13 mouse cellular contexts compared by ENCODE assay signal in genomic region chr8:87928857-87929256, GRCm38 (mm10). TPM values are rescaled to one million over a fixed set of nuclear protein-coding genes. Genes with fewer than 3 reads are reported as not detected.
DNase-seq lines count a peak whose midpoint lies in the region; ATAC-seq lines count a peak whose summit lies in the region.
"Had no signal": no experiment of that assay in that cellular context is flagged by ENCODE, and none has a peak within 500 bp of the region (broad histone marks: within the 10 kb centered on the region; RNA-seq: fewer than 3 reads in every experiment).

No protein-coding gene starts in this region.

- no peak overlapping the region for H3K4me2 ChIP-seq in heart, embryonic 16.5 days (ENCODE audit: low read depth, low read length)
- H3K4me2 ChIP-seq in heart, embryonic 11.5 days, result no peak overlapping the region
- no peak overlapping the region for H3K4me2 ChIP-seq in embryonic facial prominence, embryonic 14.5 days (ENCODE audit: low read depth, low read length)
- no peak overlapping the region for H3K4me2 ChIP-seq in forebrain, embryonic 13.5 days
- H3K4me2 ChIP-seq: hindbrain, embryonic 15.5 days had no signal

- no peak for DNase-seq in embryonic facial prominence, embryonic 14.5 days (ENCODE audit: low spot score)
- DNase-seq in kidney, postnatal 36 days, result peak; percentile 50 to 73
- DNase-seq in left cerebral cortex, postnatal 4 days, result no peak
- DNase-seq: adrenal gland, postnatal 14 days; cerebellum, adult 11-12 months had no signal

- WGBS in heart, embryonic 16.5 days, result 45% methylated on average over 2 of the region's 2 CpGs
- 43% methylated on average over 2 of the region's 2 CpGs for WGBS in heart, embryonic 11.5 days (ENCODE audit: insufficient replicate concordance)
- WGBS in embryonic facial prominence, embryonic 14.5 days, result 20% methylated on average over 2 of the region's 2 CpGs
- WGBS in forebrain, embryonic 13.5 days, result 32% methylated on average over 2 of the region's 2 CpGs

- H3K27ac ChIP-seq in heart, embryonic 16.5 days (ENCODE audit: low read length), result peak overlapping the region; percentile 44; the same call in 1 of the 2 replicates
- no peak overlapping the region for H3K27ac ChIP-seq in heart, embryonic 11.5 days (ENCODE audit: low read depth, low read length)
- H3K27ac ChIP-seq in brown adipose tissue, adult 24 weeks (replicated peaks; ENCODE audit: low read depth, low read length), result peak overlapping the region; percentile 93
- H3K27ac ChIP-seq in embryonic facial prominence, embryonic 14.5 days (replicated peaks; ENCODE audit: low read depth, low read length), result 0 out of 2 replicates have a peak overlapping the region, but pooled peaks have one; percentile 2
- no peak overlapping the region for H3K27ac ChIP-seq in forebrain, embryonic 13.5 days
- H3K27ac ChIP-seq: hindbrain, embryonic 15.5 days; liver, embryonic 14.5 days had no signal

- H3K4me1 ChIP-seq in heart, embryonic 16.5 days (ENCODE audit: control insufficient read depth, insufficient read depth, low read length), result peaks cover 7% of the 10 kb centered on the region; the same call in 1 of the 2 replicates
- H3K4me1 ChIP-seq in heart, embryonic 11.5 days (ENCODE audit: control insufficient read depth, insufficient read depth, low read length), result peaks cover 17% of the 10 kb centered on the region; the same call in 1 of the 2 replicates
- peaks cover 55% of the 10 kb centered on the region for H3K4me1 ChIP-seq in brown adipose tissue, adult 24 weeks (ENCODE audit: control insufficient read depth, insufficient read depth, insufficient read length, low read length)
- H3K4me1 ChIP-seq in embryonic facial prominence, embryonic 14.5 days (ENCODE audit: control insufficient read depth, insufficient read depth, low read length), result peaks cover 48% of the 10 kb centered on the region
- H3K4me1 ChIP-seq in forebrain, embryonic 13.5 days, result peaks cover 57% of the 10 kb centered on the region

- no peaks in the 10 kb centered on the region for H3K9me3 ChIP-seq in heart, embryonic 16.5 days (replicated peaks; ENCODE audit: control insufficient read depth, low read length)
- no peaks in the 10 kb centered on the region for H3K9me3 ChIP-seq in heart, embryonic 11.5 days (replicated peaks; ENCODE audit: control insufficient read depth, low read length)
- no peaks in the 10 kb centered on the region for H3K9me3 ChIP-seq in embryonic facial prominence, embryonic 14.5 days (ENCODE audit: control insufficient read depth, low read length)
- no peaks in the 10 kb centered on the region for H3K9me3 ChIP-seq in forebrain, embryonic 13.5 days (replicated peaks)
- H3K9me3 ChIP-seq: hindbrain, embryonic 15.5 days had no signal

- intact Hi-C loops in left cerebral cortex, postnatal 4 days (cut with DNase I), result no loop called here

- no peaks in the 10 kb centered on the region for H3K27me3 ChIP-seq in heart, embryonic 16.5 days (ENCODE audit: control insufficient read depth, insufficient read depth, low read length)
- H3K27me3 ChIP-seq in heart, embryonic 11.5 days (ENCODE audit: control insufficient read depth, insufficient read depth, low read length), result no peaks in the 10 kb centered on the region
- H3K27me3 ChIP-seq in embryonic facial prominence, embryonic 14.5 days (replicated peaks; ENCODE audit: control insufficient read depth, insufficient read depth, low read length), result no peaks in the 10 kb centered on the region
- no peaks in the 10 kb centered on the region for H3K27me3 ChIP-seq in forebrain, embryonic 13.5 days
- H3K27me3 ChIP-seq: hindbrain, embryonic 15.5 days had no signal

- ATAC-seq in heart, embryonic 16.5 days (replicated peaks; ENCODE audit: extremely low read depth, insufficient read depth, low FRiP score), result peak; percentile 49; the same call in 1 of the 2 replicates
- no peak for ATAC-seq in heart, embryonic 11.5 days (replicated peaks; ENCODE audit: insufficient number of reproducible peaks, low FRiP score, low TSS enrichment)
- ATAC-seq in embryonic facial prominence, embryonic 14.5 days (ENCODE audit: low read depth), result no peak
- ATAC-seq in megakaryocyte, adult 5-6 weeks (ENCODE audit: poor library complexity, severe bottlenecking), result no peak
- ATAC-seq in forebrain, embryonic 13.5 days, result no peak
- ATAC-seq: Patski had no signal

- no peaks in the 10 kb centered on the region for H3K36me3 ChIP-seq in heart, embryonic 16.5 days (ENCODE audit: control insufficient read depth, insufficient read depth)
- H3K36me3 ChIP-seq in heart, embryonic 11.5 days (ENCODE audit: control insufficient read depth, insufficient read depth, low read length), result no peaks in the 10 kb centered on the region
- no peaks in the 10 kb centered on the region for H3K36me3 ChIP-seq in embryonic facial prominence, embryonic 14.5 days (ENCODE audit: control insufficient read depth, insufficient read depth, low read length)
- H3K36me3 ChIP-seq in forebrain, embryonic 13.5 days (ENCODE audit: poor library complexity, severe bottlenecking), result no peaks in the 10 kb centered on the region
- H3K36me3 ChIP-seq: hindbrain, embryonic 15.5 days had no signal

- H3K4me3 ChIP-seq in heart, embryonic 16.5 days (ENCODE audit: low read length), result no peak overlapping the region
- no peak overlapping the region for H3K4me3 ChIP-seq in heart, embryonic 11.5 days (ENCODE audit: low read depth, low read length)
- H3K4me3 ChIP-seq in brown adipose tissue, adult 24 weeks (ENCODE audit: insufficient read depth, low read depth, low read length), result no peak overlapping the region
- H3K4me3 ChIP-seq in embryonic facial prominence, embryonic 14.5 days (ENCODE audit: low read depth, low read length), result no peak overlapping the region
- no peak overlapping the region for H3K4me3 ChIP-seq in forebrain, embryonic 13.5 days
- H3K4me3 ChIP-seq: hindbrain, embryonic 15.5 days had no signal

- no peak overlapping the region for H3K9ac ChIP-seq in heart, embryonic 16.5 days (ENCODE audit: low read length)
- H3K9ac ChIP-seq in heart, embryonic 11.5 days (ENCODE audit: low read depth, low read length), result no peak overlapping the region
- no peak overlapping the region for H3K9ac ChIP-seq in embryonic facial prominence, embryonic 14.5 days (ENCODE audit: low read depth, low read length)
- H3K9ac ChIP-seq in forebrain, embryonic 13.5 days, result no peak overlapping the region
- H3K9ac ChIP-seq: hindbrain, embryonic 15.5 days; liver, embryonic 14.5 days had no signal

RNA-seq across cellular contexts. Expression of gene Zfp423, which starts 30.5 kb away (rescaled TPM):
- 3.1 and 3.7 TPM in 2 replicates for polyA plus RNA-seq in heart, embryonic 16.5 days (2015; fragmentation: Nextera tagmentation; extraction: Ambion mirVana)
- 8.2 and 8.9 TPM in 2 replicates for polyA plus RNA-seq in heart, embryonic 11.5 days (2014; fragmentation: Nextera tagmentation; extraction: Ambion mirVana)
- 10.1 and 14.0 TPM in 2 replicates for polyA plus RNA-seq in brown adipose tissue, adult 24 weeks (2012; ENCODE audit: insufficient read depth, insufficient read length, missing spikeins)
- polyA plus RNA-seq in embryonic facial prominence, embryonic 14.5 days (2014; fragmentation: Nextera tagmentation; extraction: Ambion mirVana), result 23.1 and 24.8 TPM in 2 replicates
- total RNA-seq in megakaryocyte, adult 5-6 weeks (2015), result 0.18 TPM in 1 of 2 replicates, not detected in the other
- not detected in 2 replicates for total RNA-seq in megakaryocyte, adult 5-6 weeks (2017)
- 21.5 and 23.2 TPM in 2 replicates for polyA plus RNA-seq in forebrain, embryonic 13.5 days (2015; fragmentation: Nextera tagmentation; extraction: Ambion mirVana)
- 10 to 100 TPM; 28.3 to 34.8 TPM for total RNA-seq in left cerebral cortex, postnatal 4 days (2021)

Comparison
In these comparisons a context has a peak if more than half of its experiments do, and no peak if none do; other contexts are left out.
1. H3K27ac ChIP-seq: peak in heart, embryonic 16.5 days (single experiment), brown adipose tissue, adult 24 weeks (single experiment) and embryonic facial prominence, embryonic 14.5 days (single experiment); none in heart, embryonic 11.5 days (single experiment) and forebrain, embryonic 13.5 days (single experiment).
2. DNase-seq: peak in kidney, postnatal 36 days (2 of 2); none in embryonic facial prominence, embryonic 14.5 days (single experiment) and left cerebral cortex, postnatal 4 days (single experiment).